Mouse (Mus musculus) frontal cortex, postnatal 36 days (tissue): ENCODE measurements at regions not wholly inside any gene's neighbourhood (a gene's known extent, or its start where the extent isn't known, plus 50 kb on each side); places are given as distances from the start of the nearest gene placed in this dataset.
A peak's percentile ranks its signal among the peaks of the same experiment; 100 is the strongest.

ENCODE experiments used
- DNase-seq, 2 experiments: peaks; one replicate each; pipeline ENCODE4 v3.0.0; 2022; ENCODE audit warnings: low spot score in 2 of 2

- no peak for DNase-seq
These were observed 602.5 kb downstream of the Dok5 start for GRCm38 (mm10) chr2:171333816-171334757.

- peak; percentile 27 to 40 for DNase-seq
These were observed 601.2 kb downstream of the Dok5 start for GRCm38 (mm10) chr2:171332826-171333225.

GRCm38 (mm10) chr2:171331529-171331928 lies 599.9 kb downstream of the Dok5 start:
- no peak for DNase-seq

- no peak for DNase-seq
These were observed 595.3 kb downstream of the Dok5 start for GRCm38 (mm10) chr2:171326909-171327308.

GRCm38 (mm10) chr2:171308486-171308885 lies 576.9 kb downstream of the Dok5 start:
- no peak for DNase-seq

- no peak for DNase-seq
These were observed 574.4 kb downstream of the Dok5 start for GRCm38 (mm10) chr2:171306000-171306399.

GRCm38 (mm10) chr2:171298519-171298918 lies 566.9 kb downstream of the Dok5 start:
- DNase-seq: no peak

- no peak for DNase-seq
These were observed 564.0 kb downstream of the Dok5 start for GRCm38 (mm10) chr2:171295603-171296002.

- DNase-seq: no peak
These were observed 561.0 kb downstream of the Dok5 start for GRCm38 (mm10) chr2:171292579-171292978.

- no peak for DNase-seq
These were observed 554.2 kb downstream of the Dok5 start for GRCm38 (mm10) chr2:171285719-171286394.

- no peak for DNase-seq
These were observed 548.5 kb downstream of the Dok5 start for GRCm38 (mm10) chr2:171280132-171280531.

- DNase-seq: no peak
These were observed 547.7 kb downstream of the Dok5 start for GRCm38 (mm10) chr2:171279319-171279718.

GRCm38 (mm10) chr2:171253194-171253593 lies 521.6 kb downstream of the Dok5 start:
- DNase-seq: no peak

GRCm38 (mm10) chr2:171245391-171245790 lies 513.8 kb downstream of the Dok5 start:
- DNase-seq: no peak

GRCm38 (mm10) chr2:171242356-171242755 lies 510.7 kb downstream of the Dok5 start:
- no peak for DNase-seq

GRCm38 (mm10) chr2:171237276-171237960 lies 505.8 kb downstream of the Dok5 start:
- DNase-seq: no peak

- DNase-seq: no peak
These were observed 501.2 kb downstream of the Dok5 start for GRCm38 (mm10) chr2:171232812-171233211.

GRCm38 (mm10) chr2:171231288-171232050 lies 499.9 kb downstream of the Dok5 start:
- DNase-seq: no peak

GRCm38 (mm10) chr2:171230536-171230935 lies 498.9 kb downstream of the Dok5 start:
- DNase-seq: no peak

- DNase-seq: peak in 1 of 2 experiments; percentile 2
These were observed 496.6 kb downstream of the Dok5 start for GRCm38 (mm10) chr2:171228229-171228628.

- DNase-seq: no peak
These were observed 482.2 kb downstream of the Dok5 start for GRCm38 (mm10) chr2:171213792-171214191.
